Mouse (Mus musculus) megakaryocyte-erythroid progenitor cell, adult 5-6 weeks (primary cell): ENCODE measurements around the gene P2ry12. TPM values are rescaled to one million over a fixed set of nuclear protein-coding genes. Genes with fewer than 3 reads are reported as not detected.

Experiments
- ATAC-seq: replicated peaks from 2 replicates; pipeline ENCODE4 v1.8.0; 2016; ENCODE audit warnings: mild to moderate bottlenecking, inconsistent platforms; ENCODE audit not compliant: severe bottlenecking, poor library complexity, low FRiP score, low TSS enrichment
- total RNA-seq, 2 experiments: library from RNA; stranded (forward) in 1 of 2; stranded (reverse) in 1 of 2; fragments of 200-1000, 215-1000 nt in 1 of 2; fragments of >200 nt in 1 of 2; fragmentation: Nextera tagmentation in 1 of 2; gene quantifications; 2 replicates each; pipeline ENCODE4 v1.2.3; 2014 to 2017

P2ry12 gene
- total RNA-seq (2014; fragmentation: Nextera tagmentation) (not detected in 2 replicates), total RNA-seq (2017) (not detected in 2 replicates)

- no peak for ATAC-seq
Observed at GRCm38 (mm10) chr3:59262704-59263103, at the start of gene P2ry12. Gene P2ry12 (minus strand): TSS chr3:59262871.

- no peak for ATAC-seq
Observed at GRCm38 (mm10) chr3:59305518-59305917, 42.8 kb upstream of the P2ry12 start.

DNA sequence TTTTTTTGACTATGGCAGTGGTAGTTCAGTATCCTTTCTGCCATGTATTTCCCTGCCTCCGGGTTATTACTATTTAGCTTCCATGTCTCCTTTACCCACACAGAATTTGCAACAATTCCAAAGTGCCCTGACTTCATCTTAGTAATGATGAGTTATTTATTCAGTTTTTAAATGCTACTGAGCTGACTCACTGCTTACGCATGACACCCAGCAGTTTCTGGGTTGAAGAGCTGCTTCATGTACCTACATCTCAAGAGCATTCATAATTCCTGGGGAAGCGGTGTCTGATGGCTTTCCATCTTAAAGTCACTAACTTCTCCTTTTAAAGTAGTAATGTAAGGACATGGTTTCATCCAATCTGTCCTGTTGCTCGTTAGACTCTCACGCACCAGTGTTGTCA lies 42.3 kb upstream of the P2ry12 start:
- ATAC-seq: no peak

DNA sequence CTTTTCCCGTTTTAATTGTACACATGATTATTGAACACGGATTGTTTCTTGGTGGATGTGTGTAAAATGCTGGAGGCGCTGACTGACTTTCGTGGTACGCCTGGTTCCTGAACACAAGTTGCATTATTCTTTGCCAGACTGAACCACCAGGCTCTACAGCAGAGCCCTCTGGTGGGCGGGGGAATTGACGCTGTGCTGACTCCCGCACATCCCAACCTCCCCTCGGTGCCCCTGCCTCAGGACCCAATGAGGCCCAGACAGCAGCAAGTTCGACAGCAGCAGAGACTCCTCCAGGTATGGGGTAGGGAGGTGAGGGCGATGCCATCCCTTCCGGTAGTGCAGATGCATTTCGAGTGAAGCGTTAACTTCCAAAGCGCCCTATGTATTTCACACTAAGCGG lies 35.0 kb upstream of the P2ry12 start:
- no peak for ATAC-seq

GRCm38 (mm10) chr3:59296563-59297130 lies 34.0 kb upstream of the P2ry12 start:
- ATAC-seq: no peak

DNA sequence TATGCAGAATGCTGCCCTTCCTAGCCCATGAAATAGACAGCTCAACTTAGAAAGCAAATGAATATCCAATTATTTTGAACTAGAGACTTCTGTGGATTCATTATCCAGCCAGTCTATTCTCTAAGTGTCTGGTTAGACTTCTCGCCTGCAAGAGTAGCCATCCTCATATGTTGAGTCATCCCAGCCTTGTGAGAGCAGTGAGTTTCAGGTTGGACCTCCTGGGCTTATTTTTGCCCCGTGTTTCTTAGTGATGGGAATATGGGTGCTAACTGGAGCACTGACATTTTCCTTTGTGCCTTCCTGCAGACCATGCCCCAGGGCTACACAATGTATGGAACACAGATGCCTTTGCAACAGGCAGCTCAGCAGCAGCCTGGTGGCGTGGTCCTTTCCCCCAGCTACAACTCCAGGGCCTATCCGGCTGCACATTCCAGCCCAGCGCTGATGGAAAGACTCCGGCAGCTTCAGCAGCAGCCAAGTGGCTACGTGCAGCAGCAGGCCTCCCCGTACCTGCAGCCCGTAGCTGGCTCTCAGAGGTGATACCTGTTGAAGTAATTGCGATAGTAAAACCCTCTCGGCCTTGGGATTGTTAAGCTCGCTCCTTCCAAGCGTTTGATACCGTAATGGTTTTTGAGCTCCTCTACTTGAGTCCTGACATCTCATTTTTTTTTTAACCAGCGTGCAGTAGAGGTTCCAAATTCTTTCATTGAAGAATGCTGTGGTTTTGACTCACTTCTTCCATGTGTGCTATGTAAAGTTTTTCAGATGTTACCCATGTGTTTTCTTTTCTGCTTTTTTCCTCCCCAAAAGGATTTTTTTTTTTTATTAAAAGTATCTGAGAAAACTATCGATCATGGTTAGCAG lies 33.3 kb upstream of the P2ry12 start:
- no peak for ATAC-seq

GRCm38 (mm10) chr3:59293437-59294199 lies 30.9 kb upstream of the P2ry12 start:
- ATAC-seq: no peak

DNA sequence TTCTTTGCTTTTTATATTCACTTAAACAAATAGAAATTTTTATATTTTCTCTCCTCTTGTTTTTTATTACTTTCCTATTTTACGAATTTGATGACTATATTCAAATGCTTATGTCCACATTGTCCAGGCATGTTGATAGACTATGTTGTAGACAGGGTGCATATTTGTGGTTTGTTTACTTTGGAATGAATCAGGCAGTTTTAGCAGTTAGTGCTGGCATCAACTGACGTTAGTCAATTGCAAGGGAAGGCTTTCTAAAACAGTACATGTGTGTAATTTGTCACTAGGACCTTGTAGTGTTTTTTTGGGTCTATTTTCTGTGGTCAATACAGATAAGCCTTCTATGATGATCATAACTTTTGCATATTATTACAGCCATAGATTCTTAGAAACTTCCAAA lies 27.9 kb upstream of the P2ry12 start:
- ATAC-seq: no peak

DNA sequence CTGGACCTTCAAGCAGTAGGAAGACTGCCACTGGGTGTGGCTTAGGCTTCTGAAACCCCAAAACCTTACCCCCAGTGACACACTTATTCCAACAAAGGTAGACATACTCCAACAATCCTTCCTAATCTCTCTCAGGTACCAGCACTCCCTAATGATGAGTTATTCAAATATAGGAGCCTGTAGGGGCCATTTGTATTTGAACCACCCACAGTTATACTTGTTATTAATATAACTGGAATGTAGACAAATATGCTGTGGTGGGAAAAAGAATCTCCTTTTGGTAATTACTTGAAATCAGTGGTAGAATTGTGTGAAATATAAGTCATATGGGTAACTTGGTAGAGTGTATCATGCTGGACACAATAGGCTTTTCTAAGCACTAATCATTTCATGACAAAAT lies 15.9 kb upstream of the P2ry12 start:
- no peak for ATAC-seq

DNA sequence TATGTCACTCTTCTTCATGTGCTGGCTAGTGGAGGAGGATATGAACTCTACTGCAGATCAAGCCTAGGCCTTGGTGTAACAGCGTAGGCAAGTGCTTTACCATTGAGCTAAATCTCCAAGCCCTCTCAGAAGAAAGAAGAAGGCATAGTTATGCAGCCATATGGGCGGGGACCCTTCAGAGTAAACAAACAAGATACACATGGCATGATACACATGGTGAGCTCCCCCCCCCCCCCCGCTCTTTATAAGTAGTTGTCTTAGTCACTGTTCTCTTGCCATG lies 15.5 kb upstream of the P2ry12 start:
- ATAC-seq: no peak

- ATAC-seq: no peak
Observed at GRCm38 (mm10) chr3:59277502-59278253, 15.0 kb upstream of the P2ry12 start.

- no peak for ATAC-seq
Observed at GRCm38 (mm10) chr3:59270811-59271210, 8.1 kb upstream of the P2ry12 start.

DNA sequence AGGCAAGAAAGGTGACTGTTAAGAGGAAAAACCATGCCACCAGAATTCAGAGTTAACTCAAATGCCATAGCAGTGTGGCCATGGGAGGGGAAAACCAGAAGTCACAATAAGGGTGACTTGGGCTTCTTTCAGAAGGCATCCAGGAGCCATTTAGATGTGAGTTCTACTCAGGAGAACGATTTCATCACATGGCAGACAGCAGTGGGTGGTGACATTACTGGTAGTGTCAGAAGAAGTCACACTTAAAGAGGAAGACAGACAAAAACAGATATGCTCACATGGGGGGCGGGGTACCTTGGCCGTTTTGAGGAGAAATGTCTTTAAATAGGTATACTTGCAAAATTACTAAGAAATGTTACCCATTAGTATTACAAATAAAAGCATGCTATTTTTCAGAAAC lies 1.3 kb upstream of the P2ry12 start:
- ATAC-seq: no peak

DNA sequence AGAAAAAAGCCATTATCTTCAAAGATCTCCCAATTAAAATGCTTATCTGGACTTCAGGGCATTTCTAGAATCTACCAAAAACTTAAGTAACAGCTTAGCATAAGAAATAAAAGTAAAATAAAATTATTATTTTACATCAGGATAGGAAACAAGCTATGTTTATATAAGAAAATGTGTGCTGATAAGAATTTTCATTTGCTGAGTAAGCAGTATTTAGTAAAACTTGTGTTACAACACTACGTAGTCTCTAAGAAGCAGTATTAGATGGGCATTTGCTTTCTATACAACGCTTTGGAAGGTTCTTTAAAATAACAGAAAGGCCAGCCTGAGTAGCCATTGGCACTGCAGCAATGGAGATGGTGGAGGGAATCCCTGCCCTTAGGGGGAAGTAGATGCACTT lies 746 bp upstream of the P2ry12 start:
- ATAC-seq: no peak

DNA sequence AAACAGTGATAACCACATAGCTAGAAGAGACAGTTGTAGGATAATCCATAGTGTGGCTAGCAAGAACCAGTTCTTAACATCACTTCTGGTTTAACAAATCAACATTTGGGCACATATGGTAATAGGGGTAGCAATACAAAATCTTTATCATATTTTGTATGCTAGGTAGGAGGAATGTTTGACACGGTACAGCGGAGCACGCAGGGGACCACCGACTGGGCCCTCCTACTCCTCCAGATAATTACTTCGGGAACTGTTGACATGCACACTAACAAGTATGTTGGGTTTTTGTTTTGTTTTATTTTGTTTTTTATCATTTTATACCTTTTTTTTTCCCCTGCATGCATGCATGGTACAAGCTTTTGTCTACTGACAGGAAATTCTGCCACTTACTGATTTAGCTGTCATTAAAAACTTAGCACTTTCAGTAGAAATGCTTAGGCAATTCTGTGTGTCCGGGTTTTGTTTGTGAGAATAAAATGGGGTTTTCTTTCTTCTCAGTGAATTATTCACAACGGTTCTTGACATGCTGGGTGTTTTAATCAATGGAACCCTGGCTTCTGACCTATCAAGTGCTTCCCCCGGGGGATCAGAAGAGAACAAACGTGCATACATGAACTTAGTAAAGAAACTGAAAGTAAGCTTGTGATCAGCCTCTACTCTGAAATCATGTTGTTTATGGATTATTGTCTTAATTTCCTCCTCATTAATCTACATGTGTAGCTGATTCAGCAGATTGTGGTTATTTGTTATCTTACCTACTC lies 780 bp downstream of the P2ry12 start:
- no peak for ATAC-seq

DNA sequence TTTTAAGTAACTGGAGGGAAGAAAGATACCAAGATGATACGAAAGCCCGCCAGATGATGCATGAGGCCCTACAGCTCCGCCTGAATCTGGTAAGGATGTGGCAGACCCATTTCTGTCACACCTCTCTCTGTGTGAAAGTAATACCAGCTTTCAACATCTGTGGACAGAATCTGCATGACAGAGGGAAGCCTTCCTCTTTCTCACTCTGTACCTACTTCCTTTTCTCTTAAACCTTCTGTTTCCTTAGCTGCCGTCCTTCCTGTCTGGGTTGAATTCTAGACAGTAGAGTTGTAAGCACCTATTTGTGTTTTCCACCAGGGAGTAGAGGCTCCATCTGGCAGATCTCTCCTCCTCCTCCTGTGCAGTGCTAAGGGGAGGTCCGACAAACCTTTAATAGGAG lies 1.9 kb downstream of the P2ry12 start:
- 0 out of 2 replicates have a peak, but pooled peaks have one; percentile 44 for ATAC-seq

DNA sequence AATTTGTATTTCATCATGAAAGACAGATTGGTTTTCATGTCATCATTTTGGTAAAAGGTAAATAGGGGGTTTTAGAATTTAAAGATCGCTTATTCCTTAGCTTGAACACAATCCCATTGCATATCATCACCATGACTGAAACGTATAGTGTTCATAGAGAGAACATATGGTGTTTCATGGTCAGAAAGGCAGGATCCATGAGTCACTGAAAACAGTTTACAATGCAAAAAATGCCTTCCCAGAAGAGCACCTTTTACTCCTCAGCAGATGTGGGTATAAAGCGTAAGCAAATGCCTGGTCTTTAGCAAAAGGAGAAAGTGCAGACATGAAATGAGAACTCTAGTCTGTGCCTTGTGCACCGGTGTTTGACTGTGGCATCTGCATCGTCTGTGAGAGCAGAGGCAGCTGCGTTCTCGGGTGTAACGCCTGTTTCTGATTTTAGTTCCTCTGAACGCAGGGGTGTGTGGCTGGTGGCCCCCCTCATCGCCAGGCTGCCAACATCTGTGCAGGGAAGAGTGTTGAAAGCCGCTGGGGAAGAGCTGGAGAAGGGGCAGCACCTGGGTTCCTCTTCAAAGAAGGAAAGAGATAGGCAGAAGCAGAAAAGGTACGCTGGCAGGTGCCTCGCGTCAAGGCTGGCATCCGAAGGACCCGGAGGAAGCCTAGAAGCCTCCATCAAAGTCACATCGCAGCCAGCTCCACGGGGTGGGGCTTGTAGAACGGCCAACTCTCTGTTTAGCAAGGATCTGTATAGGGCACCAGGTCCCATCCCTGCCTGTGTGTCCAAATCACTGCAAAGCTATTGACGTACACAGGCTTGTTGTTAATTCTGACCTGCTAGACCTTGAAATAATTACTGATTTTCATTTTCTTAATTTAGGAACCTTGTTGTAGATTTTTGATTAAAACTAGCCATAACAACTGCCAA lies 4.7 kb downstream of the P2ry12 start:
- ATAC-seq: no peak

DNA sequence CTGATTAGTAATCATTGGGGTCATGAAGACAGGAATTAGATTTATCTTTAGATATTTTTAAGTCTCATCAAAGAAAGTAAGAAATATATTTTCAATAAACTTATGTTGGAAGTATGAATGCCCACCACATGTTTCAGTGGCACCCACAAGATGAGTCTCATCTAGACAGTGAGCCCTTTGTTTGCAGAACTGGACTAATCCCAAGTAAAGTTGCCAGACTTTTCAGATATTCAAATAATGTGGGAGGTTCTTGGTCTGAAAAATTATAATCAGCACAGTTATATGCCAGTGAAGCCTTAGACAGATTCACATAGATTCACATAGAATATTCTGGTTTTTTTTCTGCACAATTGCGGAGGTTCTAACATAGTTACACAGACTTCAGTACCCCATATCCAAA lies 12.2 kb downstream of the P2ry12 start:
- ATAC-seq: no peak
